Mouse (Mus musculus): ENCODE data around the gene Bcorl1.

Bcorl1 gene

GRCm38 (mm10) chrX:48449646-48450045 is 108.5 kb downstream of the Bcorl1 start:
- no peak for DNase-seq

GRCm38 (mm10) chrX:48452231-48452890 is 111.2 kb downstream of the Bcorl1 start:
- peak; percentile 17 for DNase-seq

GRCm38 (mm10) chrX:48452931-48453673 is 111.9 kb downstream of the Bcorl1 start:
- DNase-seq, result peak; percentile 25

- peak; percentile 75 for DNase-seq
These were observed 112.8 kb downstream of the Bcorl1 start for GRCm38 (mm10) chrX:48453736-48454494.

GRCm38 (mm10) chrX:48454495-48454878 is 113.3 kb downstream of the Bcorl1 start:
- DNase-seq, result no peak

GRCm38 (mm10) chrX:48455018-48455417 is 113.9 kb downstream of the Bcorl1 start:
- DNase-seq, result peak; percentile 17

GRCm38 (mm10) chrX:48456956-48457355 is 115.8 kb downstream of the Bcorl1 start:
- DNase-seq, result no peak

Measured in kidney, postnatal 14 days (tissue).